Mouse (Mus musculus) cortical plate, adult 2 months (tissue): Measurements from ENCODE around the gene Grb14.

Experiments
- CTCF ChIP-seq: fragments of 200-500 bp; IDR thresholded peaks from 2 replicates; pipeline ENCODE4 v1.5.1; 2011; ENCODE audit warnings: mild to moderate bottlenecking, control low read depth, low read length; ENCODE audit not compliant: insufficient read depth; ENCODE audit errors: extremely low read depth
- POLR2A ChIP-seq: fragments of 200-500 bp; IDR thresholded peaks from 2 replicates; pipeline ENCODE4 v1.6.1; 2011; ENCODE audit warnings: mild to moderate bottlenecking, low read length, control low read depth; ENCODE audit not compliant: insufficient read depth; ENCODE audit errors: extremely low read depth

GRCm38 (mm10) chr2:65052191-65053012 lies 27.6 kb upstream of the Grb14 start:
- TF ChIP-seq CTCF (no peak), POLR2A (no peak)
